Mouse (Mus musculus) lung, embryonic 14.5 days (tissue): ENCODE data around the gene Olfr544. TPM values are rescaled to one million over a fixed set of nuclear protein-coding genes. Genes with fewer than 3 reads are reported as not detected.
"Not testable (repeated sequence)": the region's sequence is repeated elsewhere in the genome, so short reads cannot be mapped to it uniquely, and the experiment has no call there.

Experiments used
- ATAC-seq: fragments of 200-750 bp; cut with Nextera tagmentation; 2 replicates; pipeline ENCODE4 v1.8.0; 2017; ENCODE audit warnings: mild to moderate bottlenecking, moderate TSS enrichment, moderate library complexity; ENCODE audit not compliant: insufficient read depth
- DNase-seq: peaks from one replicate; pipeline ENCODE4 v3.0.0-alpha.2; 2015
- H3K27ac ChIP-seq: fragments of 300-500 bp; sonication (generic); 2 replicates; pipeline ENCODE4 v1.5.1; 2014; ENCODE audit warnings: low read depth, mild to moderate bottlenecking, moderate library complexity
- H3K27me3 ChIP-seq: fragments of 300-500 bp; sonication (generic); 2 replicates; pipeline ENCODE4 v1.6.1; 2014; ENCODE audit warnings: low read length, control low read depth; ENCODE audit not compliant: insufficient read depth
- H3K36me3 ChIP-seq: fragments of 300-500 bp; sonication (generic); 2 replicates; pipeline ENCODE4 v1.6.1; 2014; ENCODE audit warnings: control low read depth; ENCODE audit not compliant: insufficient read depth
- H3K4me1 ChIP-seq: fragments of 300-500 bp; sonication (generic); 2 replicates; pipeline ENCODE4 v1.6.1; 2014; ENCODE audit warnings: antibody characterized with exemption, control low read depth; ENCODE audit not compliant: insufficient read depth
- H3K4me2 ChIP-seq: fragments of 300-500 bp; sonication (generic); 2 replicates; pipeline ENCODE4 v1.6.1; 2014; ENCODE audit warnings: mild to moderate bottlenecking
- H3K4me3 ChIP-seq: fragments of 300-500 bp; sonication (generic); 2 replicates; pipeline ENCODE4 v1.5.1; 2014; ENCODE audit warnings: low read depth, low read length
- H3K9ac ChIP-seq: fragments of 300-500 bp; sonication (generic); 2 replicates; pipeline ENCODE4 v1.6.1; 2014
- H3K9me3 ChIP-seq: fragments of 300-500 bp; sonication (generic); 2 replicates; pipeline ENCODE4 v1.6.1; 2016; ENCODE audit warnings: low read depth, low read length, control low read depth
- CTCF ChIP-seq: IDR thresholded peaks from 2 replicates; pipeline ENCODE4 v1.5.1; 2016; ENCODE audit warnings: antibody characterized with exemption, low read depth
- WGBS: fragments of 180-500 bp; shearing (Covaris S2); extraction: QIAGEN DNeasy Blood & Tissue Kit; methylation state at CpG from one replicate; pipeline ENCODE4 v1.1.7; 2014; 5-methylcytosine and 5-hydroxymethylcytosine counted together
- polyA plus RNA-seq: library from polyadenylated mRNA; unstranded; fragments of >200 nt; fragmentation: Nextera tagmentation; extraction: Ambion mirVana; gene quantifications from 2 replicates; pipeline ENCODE4 v1.2.1, GENCODE M21; 2014

Olfr544 gene
- polyA plus RNA-seq, 1 experiment from 2014 or later = 0.11 TPM

- WGBS = 35% methylated on average over 1 of the region's 1 CpGs
- no peak overlapping the region for H3K4me3 ChIP-seq
- H3K9ac ChIP-seq = no peak overlapping the region
Measured at GRCm38 (mm10) chr7:102486105-102486504, 2.0 kb downstream of the Olfr544 start.

GRCm38 (mm10) chr7:102484766-102485165 is 3.3 kb downstream of the Olfr544 start:
- WGBS = 57% methylated on average over 6 of the region's 8 CpGs

More at GRCm38 (mm10) chr7:102486105-102486504, 2.0 kb downstream of the Olfr544 start:
- no peak for ATAC-seq
- no peak for DNase-seq
- Histone ChIP-seq H3K27ac (no peak overlapping the region), H3K4me2 (no peak overlapping the region), H3K9me3 (no peaks in the 10 kb centered on the region), H3K27me3 (no peaks in the 10 kb centered on the region), H3K36me3 (no peaks in the 10 kb centered on the region), H3K4me1 (no peaks in the 10 kb centered on the region)
- no peak for TF ChIP-seq CTCF

GRCm38 (mm10) chr7:102483665-102484064 is 4.4 kb downstream of the Olfr544 start:
- H3K4me2 ChIP-seq = no peak overlapping the region
- H3K4me1 ChIP-seq = peaks cover 7% of the 10 kb centered on the region; the same call in 1 of the 2 replicates
- H3K27me3 ChIP-seq = no peaks in the 10 kb centered on the region
- H3K27ac ChIP-seq = no peak overlapping the region
- no peaks in the 10 kb centered on the region for H3K9me3 ChIP-seq
- 78% methylated on average over 2 of the region's 2 CpGs for WGBS
- no peak for ATAC-seq
- H3K36me3 ChIP-seq = no peaks in the 10 kb centered on the region
- H3K4me3 ChIP-seq = no peak overlapping the region
- no peak for TF ChIP-seq CTCF
- H3K9ac ChIP-seq = no peak overlapping the region
- DNase-seq = no peak

More at GRCm38 (mm10) chr7:102484766-102485165, 3.3 kb downstream of the Olfr544 start:
- not testable (repeated sequence) for H3K9ac ChIP-seq, H3K27me3 ChIP-seq, H3K4me1 ChIP-seq, ATAC-seq, DNase-seq, H3K9me3 ChIP-seq, H3K36me3 ChIP-seq, H3K27ac ChIP-seq, H3K4me2 ChIP-seq, H3K4me3 ChIP-seq

- no peak for ATAC-seq
- Histone ChIP-seq H3K36me3 (no peaks in the 10 kb centered on the region), H3K9ac (no peak within 1 kb of the TSS), H3K27ac (no peak within 1 kb of the TSS), H3K9me3 (no peaks in the 10 kb centered on the region), H3K4me1 (peaks cover 7% of the 10 kb centered on the region; the same call in 1 of the 2 replicates), H3K27me3 (no peaks in the 10 kb centered on the region), H3K4me3 (no peak within 1 kb of the TSS), H3K4me2 (no peak within 1 kb of the TSS)
- DNase-seq = no peak
- no peak for TF ChIP-seq CTCF
- WGBS = 85% methylated on average over 4 of the region's 4 CpGs
Measured at GRCm38 (mm10) chr7:102481579-102481978, 6.5 kb downstream of the Olfr544 start, which contains the start of gene Olfr543. TSS of gene Olfr543 (minus strand) at chr7:102481679.

GRCm38 (mm10) chr7:102480821-102481220 is 7.3 kb downstream of the Olfr544 start:
- Histone ChIP-seq H3K4me1 (peaks cover 7% of the 10 kb centered on the region; the same call in 1 of the 2 replicates), H3K4me2 (no peak overlapping the region), H3K27me3 (no peaks in the 10 kb centered on the region), H3K9ac (no peak overlapping the region), H3K9me3 (no peaks in the 10 kb centered on the region), H3K4me3 (no peak overlapping the region), H3K36me3 (no peaks in the 10 kb centered on the region), H3K27ac (no peak overlapping the region)
- no peak for TF ChIP-seq CTCF
- DNase-seq = peak; percentile 60
- WGBS = 29% methylated on average over 4 of the region's 4 CpGs
- peak; percentile 66 for ATAC-seq

- DNase-seq = peak; percentile 63
- Histone ChIP-seq H3K9ac (no peak overlapping the region), H3K27me3 (no peaks in the 10 kb centered on the region), H3K27ac (no peak overlapping the region), H3K4me2 (no peak overlapping the region), H3K4me3 (no peak overlapping the region), H3K9me3 (no peaks in the 10 kb centered on the region), H3K4me1 (peaks cover 7% of the 10 kb centered on the region; the same call in 1 of the 2 replicates), H3K36me3 (no peaks in the 10 kb centered on the region)
- no peak for TF ChIP-seq CTCF
- 42% methylated on average over 5 of the region's 5 CpGs for WGBS
- ATAC-seq = peak; percentile 25; the same call in 1 of the 2 replicates
Measured at GRCm38 (mm10) chr7:102479368-102480078, 8.6 kb downstream of the Olfr544 start.

GRCm38 (mm10) chr7:102478926-102479325 is 9.2 kb downstream of the Olfr544 start:
- DNase-seq (peak; percentile 47), ATAC-seq (peak; percentile 67)
- H3K4me1 ChIP-seq = peaks cover 7% of the 10 kb centered on the region; the same call in 1 of the 2 replicates
- H3K27me3 ChIP-seq = no peaks in the 10 kb centered on the region
- no peak overlapping the region for H3K4me3 ChIP-seq
- TF ChIP-seq CTCF = no peak
- no peak overlapping the region for H3K27ac ChIP-seq
- 48% methylated on average over 3 of the region's 3 CpGs for WGBS
- no peak overlapping the region for H3K4me2 ChIP-seq
- no peaks in the 10 kb centered on the region for H3K36me3 ChIP-seq
- no peak overlapping the region for H3K9ac ChIP-seq
- no peaks in the 10 kb centered on the region for H3K9me3 ChIP-seq
